Mouse (Mus musculus): ENCODE data around the gene Uxt. TPM values are rescaled to one million over a fixed set of nuclear protein-coding genes. Genes with fewer than 3 reads are reported as not detected.

Uxt gene
- polyA plus RNA-seq, 1 experiment from 2014 or later: 52.9 TPM

GRCm38 (mm10) chrX:20923506-20923905, 38.3 kb downstream of the Uxt start:
- H3K9ac ChIP-seq (ENCODE audit: low read depth, low read length): no peak overlapping the region
- H3K27me3 ChIP-seq (ENCODE audit: control insufficient read depth, insufficient read depth, low read length): no peaks in the 10 kb centered on the region
- no peak for ATAC-seq (ENCODE audit: low FRiP score, low TSS enrichment)
- 76% methylated on average over 1 of the region's 1 CpGs for WGBS
- no peak overlapping the region for H3K4me2 ChIP-seq (replicated peaks; ENCODE audit: low read depth, low read length)
- no peak overlapping the region for H3K27ac ChIP-seq (ENCODE audit: low read depth, low read length)
- H3K36me3 ChIP-seq (ENCODE audit: control insufficient read depth, insufficient read depth, low read length): 0 out of 2 replicates have a peak, but pooled peaks cover 4% of the 10 kb centered on the region
- H3K4me3 ChIP-seq (ENCODE audit: low read length): no peak overlapping the region
- no peaks in the 10 kb centered on the region for H3K4me1 ChIP-seq (ENCODE audit: control insufficient read depth, insufficient read depth, low read length)
- H3K9me3 ChIP-seq (ENCODE audit: control insufficient read depth, low read length): no peaks in the 10 kb centered on the region

GRCm38 (mm10) chrX:20921366-20921765, 40.5 kb downstream of the Uxt start:
- no peak for ATAC-seq (ENCODE audit: low FRiP score, low TSS enrichment)
- Histone ChIP-seq H3K27me3 (ENCODE audit: control insufficient read depth, insufficient read depth, low read length) (no peaks in the 10 kb centered on the region), H3K4me1 (ENCODE audit: control insufficient read depth, insufficient read depth, low read length) (no peaks in the 10 kb centered on the region), H3K4me2 (replicated peaks; ENCODE audit: low read depth, low read length) (peak overlapping the region; percentile 64), H3K9ac (ENCODE audit: low read depth, low read length) (no peak overlapping the region), H3K36me3 (ENCODE audit: control insufficient read depth, insufficient read depth, low read length) (no peaks in the 10 kb centered on the region), H3K9me3 (ENCODE audit: control insufficient read depth, low read length) (no peaks in the 10 kb centered on the region), H3K27ac (ENCODE audit: low read depth, low read length) (no peak overlapping the region), H3K4me3 (ENCODE audit: low read length) (no peak overlapping the region)
- 47% methylated on average over 5 of the region's 5 CpGs for WGBS

DNA sequence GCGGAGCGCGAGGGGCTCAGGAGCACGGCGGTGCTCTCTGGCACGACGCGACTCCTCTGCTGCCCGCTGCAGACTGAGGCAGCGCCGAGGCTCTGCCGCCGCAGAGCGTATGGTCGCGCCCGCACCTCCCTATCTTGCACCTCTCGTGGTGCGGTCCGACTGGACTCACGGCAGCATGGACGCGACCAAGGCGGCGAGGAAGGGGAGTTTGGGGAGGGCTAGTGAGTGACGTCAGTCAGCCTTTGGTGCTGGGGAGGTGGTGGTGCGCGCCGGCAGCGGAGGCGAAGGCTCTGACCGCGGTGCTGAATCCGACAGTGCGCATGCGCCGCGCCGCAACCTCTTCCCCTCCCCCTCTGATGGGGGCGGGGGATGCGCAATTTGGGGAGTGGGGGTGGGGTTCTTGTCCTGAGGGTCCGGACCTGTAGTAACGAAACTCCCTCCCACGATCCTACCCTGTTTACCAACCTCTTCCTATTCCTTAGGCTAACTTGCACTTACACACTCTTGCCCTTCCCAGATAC, 40.9 kb downstream of the Uxt start, which contains the start of gene Syn1:
Gene Syn1 (minus strand): TSS at position 161 of the 521 bp plus-strand sequence.
- Histone ChIP-seq H3K9me3 (ENCODE audit: control insufficient read depth, low read length) (no peaks in the 10 kb centered on the region), H3K27ac (ENCODE audit: low read depth, low read length) (no peak within 1 kb of the TSS), H3K4me2 (replicated peaks; ENCODE audit: low read depth, low read length) (peak within 1 kb of the TSS; percentile 64), H3K27me3 (ENCODE audit: control insufficient read depth, insufficient read depth, low read length) (no peaks in the 10 kb centered on the region), H3K9ac (ENCODE audit: low read depth, low read length) (peak within 1 kb of the TSS; percentile 28; the same call in 1 of the 2 replicates), H3K4me1 (ENCODE audit: control insufficient read depth, insufficient read depth, low read length) (no peaks in the 10 kb centered on the region), H3K4me3 (ENCODE audit: low read length) (peak within 1 kb of the TSS; percentile 37), H3K36me3 (ENCODE audit: control insufficient read depth, insufficient read depth, low read length) (no peaks in the 10 kb centered on the region)
- WGBS: 25% methylated on average over 41 of the region's 44 CpGs
- peak; percentile 97 for ATAC-seq (ENCODE audit: low FRiP score, low TSS enrichment)

- 24% methylated on average over 38 of the region's 49 CpGs for WGBS
- peak; percentile 51 for ATAC-seq (ENCODE audit: low FRiP score, low TSS enrichment)
Measured at GRCm38 (mm10) chrX:20920249-20920843, 41.5 kb downstream of the Uxt start.

GRCm38 (mm10) chrX:20915075-20915474, 46.7 kb downstream of the Uxt start:
- H3K4me2 ChIP-seq (replicated peaks; ENCODE audit: low read depth, low read length): no peak overlapping the region
- ATAC-seq (ENCODE audit: low FRiP score, low TSS enrichment): no peak
- no peaks in the 10 kb centered on the region for H3K36me3 ChIP-seq (ENCODE audit: control insufficient read depth, insufficient read depth, low read length)

More at GRCm38 (mm10) chrX:20920249-20920843, 41.5 kb downstream of the Uxt start:
- Histone ChIP-seq H3K9me3 (ENCODE audit: control insufficient read depth, low read length) (no peaks in the 10 kb centered on the region), H3K9ac (ENCODE audit: low read depth, low read length) (peak overlapping the region; percentile 28; the same call in 1 of the 2 replicates), H3K36me3 (ENCODE audit: control insufficient read depth, insufficient read depth, low read length) (no peaks in the 10 kb centered on the region), H3K27ac (ENCODE audit: low read depth, low read length) (no peak overlapping the region), H3K4me2 (replicated peaks; ENCODE audit: low read depth, low read length) (peak overlapping the region; percentile 64), H3K4me3 (ENCODE audit: low read length) (peak overlapping the region; percentile 37), H3K4me1 (ENCODE audit: control insufficient read depth, insufficient read depth, low read length) (no peaks in the 10 kb centered on the region), H3K27me3 (ENCODE audit: control insufficient read depth, insufficient read depth, low read length) (no peaks in the 10 kb centered on the region)

DNA sequence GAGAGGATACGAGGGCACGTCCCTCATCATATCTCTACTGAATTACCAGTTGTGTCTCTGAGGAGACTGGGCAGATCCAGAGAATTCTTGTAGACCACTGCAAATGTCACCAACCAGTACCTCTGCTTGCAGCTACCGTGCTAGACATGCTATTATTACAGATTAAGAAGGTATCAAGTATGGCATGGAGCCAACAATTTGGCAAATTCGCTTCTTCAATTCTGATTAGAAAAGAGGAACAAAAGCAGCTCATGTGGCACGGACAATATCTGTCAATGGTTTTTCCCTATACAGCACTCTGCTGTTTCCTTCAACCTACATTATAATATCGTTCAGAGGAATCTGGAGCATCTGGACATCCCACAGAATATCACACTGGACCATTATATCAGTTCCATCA, 48.1 kb downstream of the Uxt start:
- Histone ChIP-seq H3K4me3 (ENCODE audit: low read length) (no peak overlapping the region), H3K27ac (ENCODE audit: low read depth, low read length) (no peak overlapping the region), H3K4me2 (replicated peaks; ENCODE audit: low read depth, low read length) (no peak overlapping the region), H3K36me3 (ENCODE audit: control insufficient read depth, insufficient read depth, low read length) (no peaks in the 10 kb centered on the region), H3K9ac (ENCODE audit: low read depth, low read length) (no peak overlapping the region), H3K4me1 (ENCODE audit: control insufficient read depth, insufficient read depth, low read length) (no peaks in the 10 kb centered on the region), H3K9me3 (ENCODE audit: control insufficient read depth, low read length) (no peaks in the 10 kb centered on the region), H3K27me3 (ENCODE audit: control insufficient read depth, insufficient read depth, low read length) (no peaks in the 10 kb centered on the region)
- ATAC-seq (ENCODE audit: low FRiP score, low TSS enrichment): no peak
- WGBS: 83% methylated on average over 6 of the region's 6 CpGs

More at GRCm38 (mm10) chrX:20915075-20915474, 46.7 kb downstream of the Uxt start:
- Histone ChIP-seq H3K4me1 (ENCODE audit: control insufficient read depth, insufficient read depth, low read length) (no peaks in the 10 kb centered on the region), H3K9me3 (ENCODE audit: control insufficient read depth, low read length) (no peaks in the 10 kb centered on the region), H3K4me3 (ENCODE audit: low read length) (no peak overlapping the region), H3K9ac (ENCODE audit: low read depth, low read length) (no peak overlapping the region), H3K27me3 (ENCODE audit: control insufficient read depth, insufficient read depth, low read length) (no peaks in the 10 kb centered on the region), H3K27ac (ENCODE audit: low read depth, low read length) (no peak overlapping the region)

DNA sequence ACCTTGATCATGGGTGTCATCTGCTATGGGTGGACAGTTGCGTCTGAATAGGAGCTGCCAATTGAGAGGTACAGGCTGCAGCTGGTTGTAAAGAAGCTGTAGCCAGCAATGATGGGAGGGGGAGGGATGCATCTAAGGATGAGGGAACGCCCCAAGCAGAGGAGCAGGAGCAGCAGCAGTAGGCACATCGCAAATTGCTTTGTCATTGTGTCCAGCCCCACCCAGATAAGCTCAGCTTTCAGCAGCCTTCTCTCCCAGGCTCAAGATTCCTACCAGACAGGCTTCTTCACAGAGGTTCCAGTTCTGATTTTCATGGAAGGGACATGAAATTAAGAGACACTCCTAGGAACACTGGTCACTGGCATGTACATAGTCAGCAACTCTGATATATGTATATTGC, 51.7 kb downstream of the Uxt start:
- 48% methylated on average over 3 of the region's 3 CpGs for WGBS
- H3K9me3 ChIP-seq (ENCODE audit: control insufficient read depth, low read length): no peaks in the 10 kb centered on the region
- no peak overlapping the region for H3K9ac ChIP-seq (ENCODE audit: low read depth, low read length)
- H3K4me1 ChIP-seq (ENCODE audit: control insufficient read depth, insufficient read depth, low read length): no peaks in the 10 kb centered on the region
- H3K36me3 ChIP-seq (ENCODE audit: control insufficient read depth, insufficient read depth, low read length): no peaks in the 10 kb centered on the region
- no peak overlapping the region for H3K27ac ChIP-seq (ENCODE audit: low read depth, low read length)
- no peak overlapping the region for H3K4me2 ChIP-seq (replicated peaks; ENCODE audit: low read depth, low read length)
- H3K27me3 ChIP-seq (ENCODE audit: control insufficient read depth, insufficient read depth, low read length): no peaks in the 10 kb centered on the region
- no peak for ATAC-seq (ENCODE audit: low FRiP score, low TSS enrichment)
- no peak overlapping the region for H3K4me3 ChIP-seq (ENCODE audit: low read length)

Other genes starting within 250 kb of the Uxt start
- 94.0 and 103 TPM in 2 replicates for gene Araf, start 164.2 kb downstream of the Uxt start, polyA plus RNA-seq (2014; fragmentation: Nextera tagmentation; extraction: Ambion mirVana)
- gene Timp1, start 91.9 kb downstream of the Uxt start, polyA plus RNA-seq (2014; fragmentation: Nextera tagmentation; extraction: Ambion mirVana): 23.1 and 28.7 TPM in 2 replicates
- gene Syn1, start 41.0 kb downstream of the Uxt start, polyA plus RNA-seq (2014; fragmentation: Nextera tagmentation; extraction: Ambion mirVana): 0.10 and 0.12 TPM in 2 replicates
- gene Cfp, start 30.5 kb downstream of the Uxt start, polyA plus RNA-seq (2014; fragmentation: Nextera tagmentation; extraction: Ambion mirVana): 4.6 and 6.3 TPM in 2 replicates
- 9.2 and 11.5 TPM in 2 replicates for gene Elk1, start 11.4 kb downstream of the Uxt start, polyA plus RNA-seq (2014; fragmentation: Nextera tagmentation; extraction: Ambion mirVana)
- gene Zfp182, start 100.3 kb upstream of the Uxt start, polyA plus RNA-seq (2014; fragmentation: Nextera tagmentation; extraction: Ambion mirVana): 5.2 TPM in 2 replicates
- not detected in 2 replicates for gene Spaca5, start 106.4 kb upstream of the Uxt start, polyA plus RNA-seq (2014; fragmentation: Nextera tagmentation; extraction: Ambion mirVana)
- gene Zfp300, start 127.5 kb upstream of the Uxt start, polyA plus RNA-seq (2014; fragmentation: Nextera tagmentation; extraction: Ambion mirVana): 0.79 and 1.5 TPM in 2 replicates
- gene Ssxa1, start 153.8 kb upstream of the Uxt start, polyA plus RNA-seq (2014; fragmentation: Nextera tagmentation; extraction: Ambion mirVana): not detected in 2 replicates
- not detected in 2 replicates for gene Gm21876, start 213.6 kb upstream of the Uxt start, polyA plus RNA-seq (2014; fragmentation: Nextera tagmentation; extraction: Ambion mirVana)

Measured in kidney, embryonic 14.5 days (tissue).